Mouse (Mus musculus): ENCODE measurements around the gene Senp6. TPM values are rescaled to one million over a fixed set of nuclear protein-coding genes. Genes with fewer than 3 reads are reported as not detected.

The Senp6 gene
- polyA plus RNA-seq, 1 experiment from 2014 or later: 31.9 TPM

DNA sequence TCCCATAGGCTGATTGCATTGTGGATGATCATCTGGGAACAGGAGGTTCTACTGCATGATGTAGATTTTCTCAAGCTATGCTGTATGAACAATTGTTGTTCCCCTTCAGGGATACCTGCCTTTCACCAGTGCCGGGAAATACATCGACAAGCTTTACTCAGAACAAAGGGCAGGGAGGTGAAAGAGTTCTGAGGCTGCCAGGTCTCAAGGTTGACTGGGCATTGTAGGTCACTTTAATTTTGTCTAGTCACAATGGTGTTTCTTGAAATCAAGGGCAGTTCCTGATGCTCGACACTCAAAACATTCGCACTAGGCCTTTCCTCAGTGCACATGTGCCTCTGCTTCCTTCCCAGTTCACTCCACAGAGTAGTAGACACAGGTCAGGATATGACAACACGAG is 114.1 kb downstream of the Senp6 start:
- Histone ChIP-seq H3K9me3 (ENCODE audit: control insufficient read depth) (no peaks in the 10 kb centered on the region), H3K9ac (ENCODE audit: low read depth, low read length) (no peak overlapping the region), H3K36me3 (ENCODE audit: control insufficient read depth, insufficient read depth) (no peaks in the 10 kb centered on the region), H3K27ac (ENCODE audit: low read depth, low read length) (no peak overlapping the region), H3K27me3 (replicated peaks; ENCODE audit: control insufficient read depth, insufficient read depth, low read length) (no peaks in the 10 kb centered on the region), H3K4me3 (ENCODE audit: low read depth, low read length) (no peak overlapping the region), H3K4me1 (replicated peaks; ENCODE audit: control insufficient read depth, insufficient read depth, low read length) (0 out of 2 replicates have a peak, but pooled peaks cover 11% of the 10 kb centered on the region), H3K4me2 (replicated peaks; ENCODE audit: low read depth) (no peak overlapping the region)
- TF ChIP-seq CTCF (IDR thresholded peaks at IDR 0.05; ENCODE audit: low read depth): no peak
- WGBS: 75% methylated on average over 5 of the region's 5 CpGs
- ATAC-seq: no peak

- Histone ChIP-seq H3K4me3 (ENCODE audit: low read depth, low read length) (no peak overlapping the region), H3K27ac (ENCODE audit: low read depth, low read length) (no peak overlapping the region), H3K9ac (ENCODE audit: low read depth, low read length) (no peak overlapping the region), H3K4me1 (replicated peaks; ENCODE audit: control insufficient read depth, insufficient read depth, low read length) (0 out of 2 replicates have a peak, but pooled peaks cover 7% of the 10 kb centered on the region), H3K27me3 (replicated peaks; ENCODE audit: control insufficient read depth, insufficient read depth, low read length) (no peaks in the 10 kb centered on the region), H3K36me3 (ENCODE audit: control insufficient read depth, insufficient read depth) (no peaks in the 10 kb centered on the region), H3K9me3 (ENCODE audit: control insufficient read depth) (no peaks in the 10 kb centered on the region), H3K4me2 (replicated peaks; ENCODE audit: low read depth) (no peak overlapping the region)
- no peak for TF ChIP-seq CTCF (IDR thresholded peaks at IDR 0.05; ENCODE audit: low read depth)
- peak; percentile 63 for ATAC-seq
- 29% methylated on average over 1 of the region's 1 CpGs for WGBS
Measured at GRCm38 (mm10) chr9:80181692-80182091, 115.0 kb downstream of the Senp6 start.

- TF ChIP-seq CTCF (IDR thresholded peaks at IDR 0.05; ENCODE audit: low read depth): no peak
- Histone ChIP-seq H3K27me3 (replicated peaks; ENCODE audit: control insufficient read depth, insufficient read depth, low read length) (no peaks in the 10 kb centered on the region), H3K4me3 (ENCODE audit: low read depth, low read length) (no peak overlapping the region), H3K9ac (ENCODE audit: low read depth, low read length) (no peak overlapping the region), H3K4me2 (replicated peaks; ENCODE audit: low read depth) (no peak overlapping the region), H3K9me3 (ENCODE audit: control insufficient read depth) (no peaks in the 10 kb centered on the region), H3K4me1 (replicated peaks; ENCODE audit: control insufficient read depth, insufficient read depth, low read length) (0 out of 2 replicates have a peak, but pooled peaks cover 4% of the 10 kb centered on the region), H3K36me3 (ENCODE audit: control insufficient read depth, insufficient read depth) (no peaks in the 10 kb centered on the region), H3K27ac (ENCODE audit: low read depth, low read length) (no peak overlapping the region)
- 82% methylated on average over 5 of the region's 5 CpGs for WGBS
- no peak for ATAC-seq
Measured at GRCm38 (mm10) chr9:80184138-80184537, 117.4 kb downstream of the Senp6 start.

GRCm38 (mm10) chr9:80185737-80186136 is 119.0 kb downstream of the Senp6 start:
- Histone ChIP-seq H3K9ac (ENCODE audit: low read depth, low read length) (no peak overlapping the region), H3K27ac (ENCODE audit: low read depth, low read length) (no peak overlapping the region), H3K9me3 (ENCODE audit: control insufficient read depth) (no peaks in the 10 kb centered on the region), H3K36me3 (ENCODE audit: control insufficient read depth, insufficient read depth) (no peaks in the 10 kb centered on the region), H3K4me3 (ENCODE audit: low read depth, low read length) (no peak overlapping the region), H3K4me1 (replicated peaks; ENCODE audit: control insufficient read depth, insufficient read depth, low read length) (0 out of 2 replicates have a peak, but pooled peaks cover 7% of the 10 kb centered on the region), H3K27me3 (replicated peaks; ENCODE audit: control insufficient read depth, insufficient read depth, low read length) (no peaks in the 10 kb centered on the region), H3K4me2 (replicated peaks; ENCODE audit: low read depth) (no peak overlapping the region)
- TF ChIP-seq CTCF (IDR thresholded peaks at IDR 0.05; ENCODE audit: low read depth): no peak
- WGBS: 63% methylated on average over 3 of the region's 3 CpGs
- no peak for ATAC-seq

- Histone ChIP-seq H3K9me3 (ENCODE audit: control insufficient read depth) (no peaks in the 10 kb centered on the region), H3K27me3 (replicated peaks; ENCODE audit: control insufficient read depth, insufficient read depth, low read length) (no peaks in the 10 kb centered on the region), H3K9ac (ENCODE audit: low read depth, low read length) (no peak overlapping the region), H3K4me2 (replicated peaks; ENCODE audit: low read depth) (no peak overlapping the region), H3K4me1 (replicated peaks; ENCODE audit: control insufficient read depth, insufficient read depth, low read length) (0 out of 2 replicates have a peak, but pooled peaks cover 7% of the 10 kb centered on the region), H3K36me3 (ENCODE audit: control insufficient read depth, insufficient read depth) (no peaks in the 10 kb centered on the region), H3K27ac (ENCODE audit: low read depth, low read length) (no peak overlapping the region), H3K4me3 (ENCODE audit: low read depth, low read length) (no peak overlapping the region)
- TF ChIP-seq CTCF (IDR thresholded peaks at IDR 0.05; ENCODE audit: low read depth): no peak
- 97% methylated on average over 8 of the region's 8 CpGs for WGBS
- ATAC-seq: no peak
Measured at GRCm38 (mm10) chr9:80186693-80187092, 120.0 kb downstream of the Senp6 start.

DNA sequence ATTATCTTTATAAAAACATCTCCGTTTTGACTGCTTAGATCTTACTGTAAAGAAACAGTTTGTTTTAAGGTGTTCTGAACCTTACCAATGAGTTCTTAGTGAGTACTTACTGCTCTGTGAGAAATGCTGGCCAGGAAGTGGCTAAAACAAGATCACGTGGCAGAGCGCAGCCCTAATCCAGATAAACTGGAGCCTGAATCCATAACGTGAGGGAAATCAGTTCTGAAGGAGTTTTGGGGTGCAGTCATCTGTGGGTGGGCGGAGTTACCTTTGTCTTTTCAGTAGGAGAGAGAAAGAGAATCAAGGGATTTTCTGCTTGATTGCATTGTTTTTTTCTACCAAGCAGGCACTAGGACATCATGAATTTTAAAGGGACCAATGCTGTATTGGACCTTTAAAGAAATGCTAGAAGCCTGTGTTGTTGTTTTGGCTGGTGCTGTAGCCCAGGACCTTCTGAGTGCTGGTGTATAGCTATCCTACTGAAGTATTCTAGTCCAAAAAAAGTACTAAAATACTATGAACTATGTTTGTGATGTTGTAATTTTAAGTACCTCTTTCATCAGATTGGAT is 121.7 kb downstream of the Senp6 start:
- H3K27me3 ChIP-seq (replicated peaks; ENCODE audit: control insufficient read depth, insufficient read depth, low read length): no peaks in the 10 kb centered on the region
- H3K9ac ChIP-seq (ENCODE audit: low read depth, low read length): no peak overlapping the region
- no peaks in the 10 kb centered on the region for H3K9me3 ChIP-seq (ENCODE audit: control insufficient read depth)
- no peak overlapping the region for H3K4me2 ChIP-seq (replicated peaks; ENCODE audit: low read depth)
- no peaks in the 10 kb centered on the region for H3K36me3 ChIP-seq (ENCODE audit: control insufficient read depth, insufficient read depth)
- peaks cover 7% of the 10 kb centered on the region; the same call in 1 of the 2 replicates for H3K4me1 ChIP-seq (replicated peaks; ENCODE audit: control insufficient read depth, insufficient read depth, low read length)
- no peak for ATAC-seq
- TF ChIP-seq CTCF (IDR thresholded peaks at IDR 0.05; ENCODE audit: low read depth): no peak
- WGBS: 63% methylated on average over 5 of the region's 5 CpGs
- no peak overlapping the region; the same call in 1 of the 2 replicates for H3K27ac ChIP-seq (ENCODE audit: low read depth, low read length)
- H3K4me3 ChIP-seq (ENCODE audit: low read depth, low read length): no peak overlapping the region

Data from intestine, postnatal 0 days (tissue).